Mouse (Mus musculus) kidney, embryonic 14.5 days (tissue): Measurements from ENCODE around the gene Agrp. TPM values are rescaled to one million over a fixed set of nuclear protein-coding genes. Genes with fewer than 3 reads are reported as not detected.
"Not testable (repeated sequence)": the region's sequence is repeated elsewhere in the genome, so short reads cannot be mapped to it uniquely, and the experiment has no call there.

Source experiments
- ATAC-seq: fragments of 200-750 bp; cut with Nextera tagmentation; 2 replicates; pipeline ENCODE4 v1.8.0; 2017; ENCODE audit warnings: moderate number of reproducible peaks, mild to moderate bottlenecking, moderate TSS enrichment, moderate library complexity; ENCODE audit not compliant: low FRiP score, low TSS enrichment
- H3K27ac ChIP-seq: fragments of 300-500 bp; sonication (generic); 2 replicates; pipeline ENCODE4 v1.5.1; 2014; ENCODE audit warnings: low read depth, mild to moderate bottlenecking, low read length, moderate library complexity, mixed read lengths
- H3K27me3 ChIP-seq: fragments of 300-500 bp; sonication (generic); 2 replicates; pipeline ENCODE4 v1.6.1; 2014; ENCODE audit warnings: mild to moderate bottlenecking, low read length; ENCODE audit not compliant: control insufficient read depth, insufficient read depth
- H3K36me3 ChIP-seq: fragments of 300-500 bp; sonication (generic); 2 replicates; pipeline ENCODE4 v1.6.1; 2014; ENCODE audit warnings: low read length, mixed read lengths; ENCODE audit not compliant: control insufficient read depth, insufficient read depth
- H3K4me1 ChIP-seq: fragments of 300-500 bp; sonication (generic); 2 replicates; pipeline ENCODE4 v1.6.1; 2014; ENCODE audit warnings: low read length, mixed read lengths; ENCODE audit not compliant: control insufficient read depth, insufficient read depth
- H3K4me2 ChIP-seq: fragments of 300-500 bp; sonication (generic); replicated peaks from 2 replicates; pipeline ENCODE4 v1.6.1; 2014; ENCODE audit warnings: low read depth, mild to moderate bottlenecking, low read length
- H3K4me3 ChIP-seq: fragments of 300-500 bp; sonication (generic); 2 replicates; pipeline ENCODE4 v1.5.1; 2014; ENCODE audit warnings: mild to moderate bottlenecking, low read length
- H3K9ac ChIP-seq: fragments of 300-500 bp; sonication (generic); 2 replicates; pipeline ENCODE4 v1.6.1; 2014; ENCODE audit warnings: low read depth, mild to moderate bottlenecking, low read length, moderate library complexity
- H3K9me3 ChIP-seq: fragments of 300-500 bp; sonication (generic); 2 replicates; pipeline ENCODE4 v1.6.1; 2016; ENCODE audit warnings: low read length; ENCODE audit not compliant: control insufficient read depth
- WGBS: fragments of 180-500 bp; shearing (Covaris S2); extraction: QIAGEN DNeasy Blood & Tissue Kit; methylation state at CpG from one replicate; pipeline ENCODE4 v1.1.7; 2014; 5-methylcytosine and 5-hydroxymethylcytosine counted together
- polyA plus RNA-seq: library from polyadenylated mRNA; unstranded; fragments of >200 nt; fragmentation: Nextera tagmentation; extraction: Ambion mirVana; gene quantifications from 2 replicates; pipeline ENCODE4 v1.2.1, GENCODE M21; 2014

Agrp gene
- polyA plus RNA-seq, 1 experiment from 2014 or later = 1.3 TPM

GRCm38 (mm10) chr8:105571810-105572209, 65.4 kb downstream of the Agrp start:
- no peak overlapping the region for H3K4me3 ChIP-seq
- ATAC-seq = no peak

GRCm38 (mm10) chr8:105566703-105567595, 70.2 kb downstream of the Agrp start:
- ATAC-seq = no peak
- Histone ChIP-seq H3K4me2 (peak overlapping the region; percentile 52), H3K27me3 (0 out of 2 replicates have a peak, but pooled peaks cover 3% of the 10 kb centered on the region), H3K9ac (peak overlapping the region; percentile 51; the same call in 1 of the 2 replicates), H3K9me3 (no peaks in the 10 kb centered on the region), H3K27ac (no peak overlapping the region), H3K4me3 (peak overlapping the region; percentile 81), H3K36me3 (no peaks in the 10 kb centered on the region; the same call in 1 of the 2 replicates), H3K4me1 (peaks cover 9% of the 10 kb centered on the region; the same call in 1 of the 2 replicates)
- WGBS = 29% methylated on average over 27 of the region's 27 CpGs

More at GRCm38 (mm10) chr8:105571810-105572209, 65.4 kb downstream of the Agrp start:
- no peaks in the 10 kb centered on the region for H3K36me3 ChIP-seq
- H3K27ac ChIP-seq = no peak overlapping the region
- H3K9ac ChIP-seq = no peak overlapping the region
- WGBS = 90% methylated on average over 9 of the region's 9 CpGs
- H3K9me3 ChIP-seq = no peaks in the 10 kb centered on the region
- H3K27me3 ChIP-seq = 0 out of 2 replicates have a peak, but pooled peaks cover 3% of the 10 kb centered on the region
- H3K4me2 ChIP-seq = no peak overlapping the region
- H3K4me1 ChIP-seq = peaks cover 4% of the 10 kb centered on the region; the same call in 1 of the 2 replicates

GRCm38 (mm10) chr8:105565952-105566702, 71.1 kb downstream of the Agrp start, which contains the start of gene Atp6v0d1:
Gene Atp6v0d1 (minus strand): TSS chr8:105566047.
- Histone ChIP-seq H3K4me1 (peaks cover 9% of the 10 kb centered on the region; the same call in 1 of the 2 replicates), H3K36me3 (no peaks in the 10 kb centered on the region; the same call in 1 of the 2 replicates), H3K27ac (peak within 1 kb of the TSS; percentile 48; the same call in 1 of the 2 replicates), H3K4me2 (peak within 1 kb of the TSS; percentile 91), H3K9me3 (no peaks in the 10 kb centered on the region), H3K27me3 (0 out of 2 replicates have a peak, but pooled peaks cover 3% of the 10 kb centered on the region), H3K4me3 (peak within 1 kb of the TSS; percentile 81), H3K9ac (peak within 1 kb of the TSS; percentile 82)
- 4% methylated on average over 50 of the region's 53 CpGs for WGBS
- ATAC-seq = peak; percentile 99

- Histone ChIP-seq H3K27me3 (0 out of 2 replicates have a peak, but pooled peaks cover 3% of the 10 kb centered on the region), H3K9ac (peak overlapping the region; percentile 82), H3K4me1 (peaks cover 9% of the 10 kb centered on the region; the same call in 1 of the 2 replicates), H3K9me3 (no peaks in the 10 kb centered on the region), H3K36me3 (peaks cover under 1% of the 10 kb centered on the region; the same call in 1 of the 2 replicates), H3K27ac (peak overlapping the region; percentile 48; the same call in 1 of the 2 replicates), H3K4me2 (peak overlapping the region; percentile 91), H3K4me3 (peak overlapping the region; percentile 81)
- WGBS = under 1% methylated on average over 31 of the region's 31 CpGs
- peak; percentile 80 for ATAC-seq
Measured at GRCm38 (mm10) chr8:105565401-105565881, 71.8 kb downstream of the Agrp start.

- ATAC-seq, H3K9me3 ChIP-seq, H3K36me3 ChIP-seq, H3K27ac ChIP-seq, H3K27me3 ChIP-seq, H3K4me1 ChIP-seq: not testable (repeated sequence)
- peak overlapping the region; percentile 91 for H3K4me2 ChIP-seq
- 84% methylated on average over 9 of the region's 9 CpGs for WGBS
- peak overlapping the region; percentile 82; the same call in 1 of the 2 replicates for H3K9ac ChIP-seq
- peak overlapping the region; percentile 81 for H3K4me3 ChIP-seq
Measured at GRCm38 (mm10) chr8:105564573-105565229, 72.5 kb downstream of the Agrp start.

GRCm38 (mm10) chr8:105563871-105564270, 73.3 kb downstream of the Agrp start:
- H3K27me3 ChIP-seq = 0 out of 2 replicates have a peak, but pooled peaks cover 3% of the 10 kb centered on the region
- no peak overlapping the region for H3K4me2 ChIP-seq
- 95% methylated on average over 1 of the region's 1 CpGs for WGBS
- H3K9me3 ChIP-seq = no peaks in the 10 kb centered on the region
- ATAC-seq = no peak
- no peak overlapping the region for H3K9ac ChIP-seq
- no peak overlapping the region for H3K27ac ChIP-seq
- peaks cover 9% of the 10 kb centered on the region; the same call in 1 of the 2 replicates for H3K4me1 ChIP-seq
- peaks cover 9% of the 10 kb centered on the region; the same call in 1 of the 2 replicates for H3K36me3 ChIP-seq
- H3K4me3 ChIP-seq = no peak overlapping the region

GRCm38 (mm10) chr8:105562863-105563262, 74.3 kb downstream of the Agrp start:
- no peak for ATAC-seq
- Histone ChIP-seq H3K4me2 (no peak overlapping the region), H3K27me3 (0 out of 2 replicates have a peak, but pooled peaks cover 3% of the 10 kb centered on the region), H3K36me3 (peaks cover 9% of the 10 kb centered on the region; the same call in 1 of the 2 replicates), H3K4me3 (no peak overlapping the region), H3K27ac (no peak overlapping the region), H3K9ac (no peak overlapping the region), H3K9me3 (no peaks in the 10 kb centered on the region), H3K4me1 (peaks cover 9% of the 10 kb centered on the region; the same call in 1 of the 2 replicates)
- 80% methylated on average over 3 of the region's 3 CpGs for WGBS

- no peak for ATAC-seq
- H3K36me3 ChIP-seq = 0 out of 2 replicates have a peak, but pooled peaks cover 6% of the 10 kb centered on the region
- 64% methylated on average over 3 of the region's 3 CpGs for WGBS
- H3K27me3 ChIP-seq = no peaks in the 10 kb centered on the region
- H3K4me2 ChIP-seq = no peak overlapping the region
- H3K9me3 ChIP-seq = no peaks in the 10 kb centered on the region
- H3K4me1 ChIP-seq = no peaks in the 10 kb centered on the region
- no peak overlapping the region for H3K4me3 ChIP-seq
- no peak overlapping the region for H3K9ac ChIP-seq
- no peak overlapping the region for H3K27ac ChIP-seq
Measured at GRCm38 (mm10) chr8:105555230-105555629, 82.0 kb downstream of the Agrp start.
